ENCODE assay signal across 9 mouse cellular contexts in genomic region chr7:107371126-107371920, GRCm38 (mm10). TPM values are rescaled to one million over a fixed set of nuclear protein-coding genes. Genes with fewer than 3 reads are reported as not detected.
DNase-seq lines count a peak whose midpoint lies in the region; ATAC-seq and TF ChIP-seq lines count a peak whose summit lies in the region.
"Had no signal": no experiment of that assay in that cellular context is flagged by ENCODE, and none has a peak within 500 bp of the region (broad histone marks: within the 10 kb centered on the region; RNA-seq: fewer than 3 reads in every experiment).

No protein-coding gene starts in this region.

- peak overlapping the region; percentile 94 for H3K9ac ChIP-seq in ES-Bruce4 (ENCODE audit: low read depth, poor library complexity, severe bottlenecking)
- H3K9ac ChIP-seq in hindbrain, embryonic 15.5 days, result peak overlapping the region; percentile 82
- no peak overlapping the region for H3K9ac ChIP-seq in liver, embryonic 13.5 days

- H3K4me3 ChIP-seq in ES-Bruce4 (ENCODE audit: low read depth, low read length), result peak overlapping the region; percentile 98
- H3K4me3 ChIP-seq in hindbrain, embryonic 15.5 days, result peak overlapping the region; percentile 88
- peak overlapping the region; percentile 53 for H3K4me3 ChIP-seq in liver, embryonic 13.5 days (replicated peaks)
- peak overlapping the region; percentile 70 for H3K4me3 ChIP-seq in small intestine, adult 2 months (ENCODE audit: low read depth, low read length)

- H3K27me3 ChIP-seq in ES-Bruce4 (ENCODE audit: control insufficient read depth, insufficient read depth, low read length, poor library complexity, severe bottlenecking), result no peaks in the 10 kb centered on the region
- peaks cover 22% of the 10 kb centered on the region for H3K27me3 ChIP-seq in hindbrain, embryonic 15.5 days
- H3K27me3 ChIP-seq in liver, embryonic 13.5 days, result peaks cover 48% of the 10 kb centered on the region
- H3K27me3 ChIP-seq in small intestine, adult 2 months (ENCODE audit: control insufficient read depth, insufficient read depth, low read length), result peaks cover 17% of the 10 kb centered on the region
- H3K27me3 ChIP-seq: CH12.LX had no signal

- peak overlapping the region; percentile 96 for H3K4me2 ChIP-seq in hindbrain, embryonic 15.5 days
- H3K4me2 ChIP-seq in liver, embryonic 13.5 days, result peak overlapping the region; percentile 65

- WGBS in hindbrain, embryonic 15.5 days, result 3% methylated on average over 44 of the region's 45 CpGs
- 5% methylated on average over 44 of the region's 45 CpGs for WGBS in liver, embryonic 13.5 days (ENCODE audit: insufficient replicate concordance)
- WGBS in small intestine, adult 2 months, result 4% methylated on average over 45 of the region's 45 CpGs

- no peak for TF ChIP-seq POLR2A in ES-Bruce4 (IDR thresholded peaks at IDR 0.05; ENCODE audit: insufficient read depth, low read length)
- TF ChIP-seq POLR2A in small intestine, adult 2 months (IDR thresholded peaks at IDR 0.05; ENCODE audit: low read depth, low read length), result no peak

- no peaks in the 10 kb centered on the region for H3K4me1 ChIP-seq in ES-Bruce4 (ENCODE audit: control insufficient read depth, insufficient read depth, low read length)
- H3K4me1 ChIP-seq in hindbrain, embryonic 15.5 days (replicated peaks), result peaks cover 27% of the 10 kb centered on the region
- 0 out of 2 replicates have a peak, but pooled peaks cover 3% of the 10 kb centered on the region for H3K4me1 ChIP-seq in liver, embryonic 13.5 days (replicated peaks)
- peaks cover 6% of the 10 kb centered on the region for H3K4me1 ChIP-seq in small intestine, adult 2 months (ENCODE audit: control insufficient read depth, insufficient read depth, insufficient read length, low read length)

- no peak overlapping the region for H3K27ac ChIP-seq in ES-Bruce4 (ENCODE audit: insufficient read depth, low read length)
- H3K27ac ChIP-seq in hindbrain, embryonic 15.5 days (replicated peaks), result peak overlapping the region; percentile 73
- H3K27ac ChIP-seq in liver, embryonic 13.5 days, result no peak overlapping the region
- no peak overlapping the region for H3K27ac ChIP-seq in small intestine, adult 2 months (ENCODE audit: insufficient read depth, low read depth, low read length)

- no peaks in the 10 kb centered on the region for H3K36me3 ChIP-seq in ES-Bruce4 (ENCODE audit: control insufficient read depth, insufficient read depth, low read length, poor library complexity, severe bottlenecking)
- no peaks in the 10 kb centered on the region for H3K36me3 ChIP-seq in hindbrain, embryonic 15.5 days
- no peaks in the 10 kb centered on the region for H3K36me3 ChIP-seq in liver, embryonic 13.5 days
- no peaks in the 10 kb centered on the region for H3K36me3 ChIP-seq in small intestine, adult 2 months (ENCODE audit: control insufficient read depth, insufficient read depth, low read length)

- DNase-seq in gastrocnemius, adult 18-20 months (ENCODE audit: low spot score), result peak; percentile 1
- DNase-seq in gastrocnemius, adult 8-10 months (ENCODE audit: low spot score in 2 of 2), result no peak
- peak; percentile 57 for DNase-seq in embryo, embryonic 9.5 days (ENCODE audit: extremely low spot score)
- DNase-seq in liver, embryonic 13.5 days, result no peak
- DNase-seq in thymus, postnatal 14 days, result no peak

- TF ChIP-seq CTCF in ES-Bruce4 (IDR thresholded peaks at IDR 0.05; ENCODE audit: low read depth, low read length), result no peak
- TF ChIP-seq CTCF in small intestine, adult 2 months (IDR thresholded peaks at IDR 0.05; ENCODE audit: extremely low read depth, insufficient read length, insufficient replicate concordance, low read depth, low read length), result no peak

- no peak for TF ChIP-seq EP300 in ES-Bruce4 (IDR thresholded peaks at IDR 0.05; ENCODE audit: insufficient read depth, low read depth, low read length)

- H3K9me3 ChIP-seq in ES-Bruce4 (replicated peaks; ENCODE audit: control insufficient read depth, insufficient read depth, low read length, poor library complexity, severe bottlenecking), result no peaks in the 10 kb centered on the region
- H3K9me3 ChIP-seq in hindbrain, embryonic 15.5 days, result no peaks in the 10 kb centered on the region
- no peaks in the 10 kb centered on the region for H3K9me3 ChIP-seq in liver, embryonic 13.5 days (replicated peaks)

- ATAC-seq in hindbrain, embryonic 15.5 days (ENCODE audit: low FRiP score, low read depth), result peak; percentile 69
- 0 out of 2 replicates have a peak, but pooled peaks have one; percentile 10 for ATAC-seq in liver, embryonic 13.5 days (ENCODE audit: low read depth)

RNA-seq across cellular contexts. Expression of gene Syt9, which starts 0.8 kb away (rescaled TPM):
- under 1 TPM; 0.27 to 0.31 TPM for total RNA-seq in gastrocnemius, adult 18-20 months (2021)
- total RNA-seq in gastrocnemius, adult 8-10 months (2022), result 1 to 10 TPM in 1 of 4 experiments, under 1 TPM in 3; 0.29 to 1.0 (median 0.46) TPM
- 20.6 and 22.3 TPM in 2 replicates for polyA plus RNA-seq in ES-Bruce4 (2011; ENCODE audit: insufficient read depth, insufficient read length, low read depth, missing spikeins)
- polyA plus RNA-seq in hindbrain, embryonic 15.5 days (2015; fragmentation: Nextera tagmentation; extraction: Ambion mirVana), result 11.5 and 12.7 TPM in 2 replicates
- 0.25 and 0.35 TPM in 2 replicates for polyA plus RNA-seq in liver, embryonic 13.5 days (2015; fragmentation: Nextera tagmentation; extraction: Ambion mirVana)
- 0.28 and 0.41 TPM in 2 replicates for polyA plus RNA-seq in small intestine, adult 2 months (2012; rRNA removed)
- total RNA-seq: CH12.LX had no signal

Comparison
In these comparisons a context has a peak if more than half of its experiments do, and no peak if none do; other contexts are left out.
1. DNase-seq: peak in gastrocnemius, adult 18-20 months (single experiment) and embryo, embryonic 9.5 days (single experiment); none in gastrocnemius, adult 8-10 months (0 of 2), liver, embryonic 13.5 days (single experiment) and thymus, postnatal 14 days (single experiment).
2. Peak in every context shown above with its lines, with median percentiles within 50 percentile points of each other: H3K4me3 ChIP-seq.